Mouse (Mus musculus): ENCODE data around the gene Olfr1178.

Olfr1178 gene

DNA sequence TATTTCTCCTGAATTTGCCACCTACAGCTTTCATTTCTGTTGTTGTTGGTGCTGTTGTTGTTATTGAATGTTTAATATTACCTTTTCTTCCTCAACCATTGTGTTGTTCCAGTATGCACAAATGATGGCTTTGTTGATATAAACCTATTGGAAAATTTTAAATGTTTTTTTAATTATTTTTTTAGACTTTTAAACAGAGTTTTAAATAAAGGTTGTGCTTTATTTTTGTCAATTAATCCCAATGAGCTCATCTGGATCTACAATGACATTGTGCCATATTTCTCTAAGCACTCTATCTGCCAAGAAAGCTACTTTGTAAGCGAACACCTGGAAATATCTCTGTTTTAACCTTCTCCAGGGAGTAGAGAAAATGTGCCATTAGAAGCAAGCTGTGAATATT, at the start of gene Olfr1178:
Olfr1178 (plus strand) TSS at position 301 of the 400 bp plus-strand sequence.
- no peak for DNase-seq (ENCODE audit: low spot score)

DNA sequence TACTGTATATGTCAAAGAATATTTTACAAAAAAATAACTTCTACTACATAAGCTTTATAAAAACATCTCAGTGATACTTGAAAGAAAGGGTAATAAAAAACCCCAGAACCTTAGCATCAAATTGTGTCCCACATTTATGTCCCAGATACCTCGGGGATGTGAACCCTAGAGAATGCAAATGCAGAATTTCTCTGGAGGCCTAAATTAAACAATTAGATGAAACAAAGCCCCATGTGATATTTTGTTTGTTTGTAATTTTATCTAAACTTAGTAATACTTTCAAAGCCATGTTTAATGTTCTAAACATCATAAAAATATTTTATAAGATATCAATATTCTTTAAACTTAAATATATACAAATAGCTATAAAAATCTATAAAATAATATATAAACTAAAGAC, 40.5 kb upstream of the Olfr1178 start, which contains the start of gene Olfr1177-ps:
Olfr1177-ps (minus strand) TSS at position 101 of the 400 bp plus-strand sequence.
- no peak for DNase-seq (ENCODE audit: low spot score)

DNA sequence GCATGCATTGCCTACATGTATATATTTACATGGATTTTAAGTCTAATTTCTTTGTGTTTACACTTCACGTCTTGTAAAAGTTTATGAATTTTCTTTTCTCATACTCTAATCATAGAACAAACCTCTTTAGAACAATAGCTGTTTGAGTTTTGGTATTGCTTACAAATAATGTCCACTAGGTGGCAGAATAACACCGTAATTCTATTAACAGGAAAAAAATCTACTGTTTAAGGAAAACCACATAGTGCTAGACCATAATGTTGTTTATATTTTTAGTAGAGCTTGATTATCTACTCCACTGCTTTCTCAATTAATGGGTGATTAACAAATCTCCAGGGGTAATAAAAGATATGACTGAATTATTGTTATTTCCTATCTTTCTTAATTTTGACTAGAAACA, 30.6 kb upstream of the Olfr1178 start:
- no peak for DNase-seq (ENCODE audit: low spot score)

DNA sequence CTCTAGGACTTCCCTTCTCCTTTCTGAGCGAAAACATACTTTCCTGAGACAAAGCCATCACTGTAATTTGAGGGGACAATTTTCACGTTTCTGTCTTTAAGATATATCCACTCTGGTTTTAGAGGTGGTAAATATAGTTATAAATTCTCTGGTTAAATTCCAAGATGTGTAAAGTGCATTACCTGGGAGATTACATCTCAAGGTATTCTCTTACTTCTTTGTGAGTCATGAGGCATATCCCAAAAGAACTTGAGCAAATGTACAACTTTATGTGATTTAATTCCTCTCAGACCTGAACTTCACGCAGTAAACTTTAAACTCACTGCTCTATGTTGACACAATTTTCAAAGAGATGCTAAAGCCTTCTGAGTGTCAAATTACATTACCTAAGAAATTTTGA, 19.5 kb downstream of the Olfr1178 start, which contains the start of gene Olfr1179:
Olfr1179 (minus strand) TSS at position 101 of the 400 bp plus-strand sequence.
- DNase-seq (ENCODE audit: low spot score): no peak

DNA sequence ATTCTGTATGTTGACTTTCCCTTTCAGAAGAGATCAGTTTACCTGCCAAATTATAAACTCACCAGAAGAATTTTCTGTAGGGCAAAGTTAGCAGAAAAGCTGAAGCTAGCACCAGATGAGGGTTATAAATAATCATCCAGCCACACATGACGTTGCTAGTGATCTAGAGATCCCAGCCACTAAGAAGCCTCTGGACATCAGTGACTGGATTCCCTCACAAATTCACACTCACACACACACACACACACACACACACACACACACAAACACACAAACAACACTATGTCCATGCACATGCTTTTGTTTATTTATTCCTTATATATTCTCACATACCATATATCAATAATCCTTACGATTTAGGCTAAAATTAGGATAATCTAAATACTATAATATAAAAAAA, 32.2 kb downstream of the Olfr1178 start, which contains the start of gene Olfr1180:
Olfr1180 (minus strand) TSS at position 101 of the 400 bp plus-strand sequence.
- DNase-seq (ENCODE audit: low spot score): no peak

DNA sequence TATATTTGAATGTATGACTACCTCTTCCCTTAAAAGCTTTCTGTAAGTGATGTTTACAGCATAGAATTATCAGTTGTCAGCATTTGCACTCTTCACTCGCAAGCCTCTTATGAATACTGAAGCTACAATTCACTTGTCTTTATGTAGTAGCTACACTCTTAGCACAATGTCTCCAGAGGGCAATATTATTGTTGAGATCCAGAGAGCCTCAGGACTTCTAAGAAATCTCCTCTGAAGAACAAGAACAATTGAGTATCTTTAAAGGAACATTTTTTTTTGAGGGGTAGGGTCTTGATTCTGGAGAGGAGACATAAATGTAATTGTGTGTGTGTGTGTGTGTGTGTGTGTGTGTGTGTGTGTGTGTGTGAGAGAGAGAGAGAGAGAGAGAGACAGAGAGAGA, 39.2 kb downstream of the Olfr1178 start, which contains the start of gene Olfr1181:
Olfr1181 (minus strand) TSS at position 101 of the 400 bp plus-strand sequence.
- DNase-seq (ENCODE audit: low spot score): no peak

DNA sequence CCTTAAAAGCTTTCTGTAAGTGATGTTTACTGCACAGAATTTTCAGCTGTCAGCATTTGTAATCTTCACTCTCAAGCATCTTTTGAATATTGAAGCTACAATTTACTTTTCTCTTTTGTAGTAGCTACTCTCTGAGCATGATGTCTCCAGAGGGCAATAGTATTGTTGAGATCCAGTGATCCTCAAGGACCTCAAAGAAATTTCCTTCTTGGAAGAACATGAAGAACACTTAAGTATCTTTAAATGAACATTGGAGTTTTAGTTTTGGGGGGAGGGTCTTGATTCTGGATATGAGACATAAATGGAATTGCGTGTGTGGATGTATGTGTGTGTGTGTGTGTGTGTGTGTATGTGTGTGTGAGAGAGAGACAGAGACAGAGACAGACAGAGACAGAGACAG, 62.2 kb downstream of the Olfr1178 start, which contains the start of gene Gm13757:
Gm13757 (minus strand) TSS at position 101 of the 400 bp plus-strand sequence.
- no peak for DNase-seq (ENCODE audit: low spot score)

All from ovary, postnatal 10 days (tissue).